Mouse (Mus musculus): ENCODE data around the gene Gm8978. TPM values are rescaled to one million over a fixed set of nuclear protein-coding genes. Genes with fewer than 3 reads are reported as not detected.
"Not testable (repeated sequence)": the region's sequence is repeated elsewhere in the genome, so short reads cannot be mapped to it uniquely, and the experiment has no call there.

The Gm8978 gene
- polyA plus RNA-seq (2012) = not detected in 2 replicates

DNA sequence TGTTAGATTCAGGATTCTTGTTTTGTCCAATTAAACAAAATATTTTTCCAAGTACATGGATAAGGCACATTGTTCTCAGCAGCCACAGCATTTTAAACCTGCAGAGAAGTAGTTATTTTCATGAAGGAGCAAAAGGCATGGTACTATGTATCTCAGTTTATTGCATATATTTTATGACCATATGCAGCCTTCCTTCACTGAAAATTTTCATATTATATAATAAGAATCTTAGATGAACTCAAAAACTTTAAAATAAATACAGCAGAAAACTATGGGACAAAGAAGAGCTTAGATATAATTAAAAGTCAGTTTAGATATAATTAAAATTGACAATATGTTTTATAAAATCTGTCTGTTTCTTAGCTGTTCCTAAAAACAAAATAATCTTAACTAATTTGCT lies at the start of gene Gm8978:
Gm8978 (minus strand) TSS at position 101 of the 400 bp plus-strand sequence.
- TF ChIP-seq GATA1 (IDR thresholded peaks at IDR 0.05; ENCODE audit: low read length) = not testable (repeated sequence)

Other genes starting within 250 kb of the Gm8978 start
- not detected in 2 replicates for gene Rnls, start 233.0 kb downstream of the Gm8978 start, polyA plus RNA-seq (2012)
- not detected in 2 replicates for gene Lipo4, start 107.5 kb downstream of the Gm8978 start, polyA plus RNA-seq (2012)
- 0.04 TPM in 1 of 2 replicates, not detected in the other for gene Lipo2, start 126.1 kb upstream of the Gm8978 start, polyA plus RNA-seq (2012)
- not detected in 2 replicates for gene Lipo3, start 136.7 kb upstream of the Gm8978 start, polyA plus RNA-seq (2012)
- gene Lipo1, start 162.2 kb upstream of the Gm8978 start, polyA plus RNA-seq (2012) = not detected in 2 replicates

Data from G1E-ER4 (cell line).